Mouse (Mus musculus) kidney, adult 2 months (tissue): ENCODE measurements at regions not wholly inside any gene's neighbourhood (a gene's known extent, or its start where the extent isn't known, plus 50 kb on each side); places are given as distances from the start of the nearest gene placed in this dataset.

Experiments used
- CTCF ChIP-seq: fragments of 200-500 bp; conservative IDR thresholded peaks from 2 replicates; pipeline ENCODE4 v1.5.1; 2011; ENCODE audit warnings: low read depth, mild to moderate bottlenecking, control low read depth, low read length, moderate library complexity, mixed read lengths; ENCODE audit not compliant: insufficient read depth, insufficient read length
- POLR2A ChIP-seq: fragments of 200-500 bp; IDR thresholded peaks from one replicate; pipeline ENCODE4 v1.6.1; 2011; ENCODE audit warnings: low read depth, low read length, control low read depth

- TF ChIP-seq CTCF: no peak
- TF ChIP-seq POLR2A: no peak
These were observed 62.0 kb upstream of the Man2a1 start for GRCm38 (mm10) chr17:64538520-64538953.
